In genomic region chr16:84864656-84865055, GRCm38 (mm10) we compare ENCODE assay signal across 22 mouse cellular contexts. TPM values are rescaled to one million over a fixed set of nuclear protein-coding genes. Genes with fewer than 3 reads are reported as not detected.
DNase-seq lines count a peak whose midpoint lies in the region; ATAC-seq and TF ChIP-seq lines count a peak whose summit lies in the region.
"Had no signal": no experiment of that assay in that cellular context is flagged by ENCODE, and none has a peak within 500 bp of the region (broad histone marks: within the 10 kb centered on the region; RNA-seq: fewer than 3 reads in every experiment).

No protein-coding gene starts in this region.

- no peak for TF ChIP-seq CTCF in C2C12 (IDR thresholded peaks at IDR 0.05; ENCODE audit: control insufficient read depth, insufficient read depth, insufficient read length)

- no peaks in the 10 kb centered on the region for H3K27me3 ChIP-seq in C2C12 (ENCODE audit: control insufficient read depth, insufficient read depth, insufficient read length)
- no peaks in the 10 kb centered on the region for H3K27me3 ChIP-seq in midbrain, embryonic 11.5 days (ENCODE audit: control insufficient read depth, insufficient read depth, low read length)
- H3K27me3 ChIP-seq: hindbrain, embryonic 12.5 days; hindbrain, embryonic 15.5 days; intestine, embryonic 15.5 days had no signal

- no peak overlapping the region for H3ac ChIP-seq in C2C12 (ENCODE audit: control insufficient read depth, insufficient read length, low read depth)

- no peaks in the 10 kb centered on the region for H3K4me1 ChIP-seq in midbrain, embryonic 11.5 days (ENCODE audit: control insufficient read depth, insufficient read depth, low read length)
- H3K4me1 ChIP-seq: forebrain, embryonic 10.5 days; hindbrain, embryonic 12.5 days; hindbrain, embryonic 15.5 days; intestine, embryonic 15.5 days had no signal

- no peak overlapping the region for H3K9ac ChIP-seq in midbrain, embryonic 11.5 days (ENCODE audit: low read length)
- H3K9ac ChIP-seq: forebrain, postnatal 0 days; hindbrain, embryonic 12.5 days; hindbrain, embryonic 15.5 days; intestine, embryonic 15.5 days had no signal

- H3K27ac ChIP-seq in midbrain, embryonic 11.5 days (ENCODE audit: low read depth, low read length): no peak overlapping the region
- H3K27ac ChIP-seq: forebrain, embryonic 10.5 days; hindbrain, embryonic 12.5 days; hindbrain, embryonic 15.5 days; intestine, embryonic 15.5 days had no signal

- peaks cover 20% of the 10 kb centered on the region for H3K36me3 ChIP-seq in C2C12 (ENCODE audit: control insufficient read depth, insufficient read depth)
- H3K36me3 ChIP-seq in midbrain, embryonic 11.5 days (ENCODE audit: control insufficient read depth, insufficient read depth, low read length): 0 out of 2 replicates have a peak, but pooled peaks cover 2% of the 10 kb centered on the region

- H3K79me2 ChIP-seq in C2C12 (ENCODE audit: control insufficient read depth, insufficient read depth): no peaks in the 10 kb centered on the region

- no peaks in the 10 kb centered on the region for H3K9me3 ChIP-seq in midbrain, embryonic 11.5 days (ENCODE audit: control insufficient read depth, low read length)
- H3K9me3 ChIP-seq: forebrain, embryonic 10.5 days; hindbrain, embryonic 12.5 days; hindbrain, embryonic 15.5 days; intestine, embryonic 15.5 days had no signal

- no peak for ATAC-seq in midbrain, embryonic 11.5 days (ENCODE audit: low FRiP score)
- ATAC-seq: activated CD4-positive, CD25-positive, alpha-beta regulatory T cell, adult 4 months; forebrain, embryonic 14.5 days; forebrain, postnatal 0 days; intestine, embryonic 15.5 days had no signal

- no peaks in the 10 kb centered on the region for H3K79me3 ChIP-seq in C2C12 (ENCODE audit: low read depth)

- peak; percentile 37 for DNase-seq in 3T3-L1 (ENCODE audit: low read depth, low spot score)
- DNase-seq in brain, adult 2 months (ENCODE audit: low read depth, low spot score): peak; percentile 41
- DNase-seq in ovary, adult 18-20 months (ENCODE audit: low spot score): no peak
- no peak for DNase-seq in midbrain, embryonic 11.5 days (ENCODE audit: low spot score, missing footprints)
- DNase-seq in urinary bladder, postnatal 25 days (ENCODE audit: low spot score): no peak
- DNase-seq: adrenal gland, adult 8-10 months; adrenal gland, postnatal 25 days; cerebellum, adult 18-20 months; cerebellum, adult 9-10 months; cerebellum, postnatal 14 days; forebrain, postnatal 0 days; gastrocnemius, postnatal 14 days; heart, adult 11 months; kidney, adult 11 months had no signal

- 92% methylated on average over 8 of the region's 8 CpGs for WGBS in midbrain, embryonic 11.5 days

- no peak overlapping the region for H3K4me2 ChIP-seq in midbrain, embryonic 11.5 days
- H3K4me2 ChIP-seq: heart, embryonic 11.5 days; hindbrain, embryonic 12.5 days; hindbrain, embryonic 15.5 days; intestine, embryonic 15.5 days had no signal

- no peak overlapping the region for H3K4me3 ChIP-seq in C2C12 (ENCODE audit: insufficient read depth, poor library complexity, severe bottlenecking)
- H3K4me3 ChIP-seq in midbrain, embryonic 11.5 days (ENCODE audit: low read depth, low read length): no peak overlapping the region
- H3K4me3 ChIP-seq: forebrain, embryonic 10.5 days; hindbrain, embryonic 12.5 days; hindbrain, embryonic 15.5 days; intestine, embryonic 15.5 days had no signal

TF ChIP-seq in C2C12, 6 proteins besides CTCF, POLR2A, EP300 and RAD21:
- TF ChIP-seq MYOG (IDR thresholded peaks at IDR 0.05; ENCODE audit: control insufficient read depth, extremely low read depth, insufficient read length): no peak
- no peak for TF ChIP-seq FOSL1 (IDR thresholded peaks at IDR 0.05; ENCODE audit: insufficient read depth, low read length, poor library complexity, severe bottlenecking)
- peak; percentile 57 for TF ChIP-seq USF1 (IDR thresholded peaks at IDR 0.05; ENCODE audit: low read depth)
- no peak for TF ChIP-seq MYOD1 (IDR thresholded peaks at IDR 0.05; ENCODE audit: control insufficient read depth, insufficient read length, low read depth)

RNA-seq across cellular contexts. Expression of gene Atp5j, which starts 29.2 kb away (rescaled TPM):
- 350 TPM for polyA plus RNA-seq in C2C12 (2012; fragmentation: generic; extraction: Trizol)
- 778 and 822 TPM in 2 replicates for polyA plus RNA-seq in midbrain, embryonic 11.5 days (2014; fragmentation: Nextera tagmentation; extraction: Ambion mirVana)

RNA-seq across cellular contexts. Expression of gene Gabpa, which starts 29.9 kb away (rescaled TPM):
- polyA plus RNA-seq in C2C12 (2012; fragmentation: generic; extraction: Trizol): 11.7 TPM
- 41.2 and 45.1 TPM in 2 replicates for polyA plus RNA-seq in midbrain, embryonic 11.5 days (2014; fragmentation: Nextera tagmentation; extraction: Ambion mirVana)

Comparison
In these comparisons a context has a peak if more than half of its experiments do, and no peak if none do; other contexts are left out.
1. DNase-seq: peak in 3T3-L1 (single experiment) and brain, adult 2 months (single experiment); none in ovary, adult 18-20 months (single experiment), midbrain, embryonic 11.5 days (single experiment) and urinary bladder, postnatal 25 days (single experiment).